Mouse (Mus musculus): ENCODE data around the gene Paox. TPM values are rescaled to one million over a fixed set of nuclear protein-coding genes. Genes with fewer than 3 reads are reported as not detected.

The Paox gene
- polyA plus RNA-seq, 1 experiment from 2014 or later = 7.7 TPM

GRCm38 (mm10) chr7:140095556-140095955 is 20.0 kb upstream of the Paox start:
- H3K4me3 ChIP-seq = no peak overlapping the region
- no peaks in the 10 kb centered on the region for H3K4me1 ChIP-seq (replicated peaks)
- ATAC-seq (ENCODE audit: low FRiP score, low read depth) = no peak
- H3K27ac ChIP-seq (replicated peaks) = no peak overlapping the region
- no peak overlapping the region for H3K9ac ChIP-seq
- 48% methylated on average over 1 of the region's 1 CpGs for WGBS
- H3K27me3 ChIP-seq = no peaks in the 10 kb centered on the region
- no peaks in the 10 kb centered on the region for H3K36me3 ChIP-seq
- no peak overlapping the region for H3K4me2 ChIP-seq
- H3K9me3 ChIP-seq = no peaks in the 10 kb centered on the region

GRCm38 (mm10) chr7:140096055-140096454 is 19.5 kb upstream of the Paox start:
- Histone ChIP-seq H3K4me2 (no peak overlapping the region), H3K36me3 (no peaks in the 10 kb centered on the region), H3K4me1 (replicated peaks) (no peaks in the 10 kb centered on the region), H3K9me3 (no peaks in the 10 kb centered on the region), H3K4me3 (no peak overlapping the region), H3K27me3 (no peaks in the 10 kb centered on the region), H3K27ac (replicated peaks) (no peak overlapping the region), H3K9ac (no peak overlapping the region)
- no peak for ATAC-seq (ENCODE audit: low FRiP score, low read depth)

- H3K9ac ChIP-seq = no peak overlapping the region
- H3K4me1 ChIP-seq (replicated peaks) = peaks cover 11% of the 10 kb centered on the region
- H3K36me3 ChIP-seq = no peaks in the 10 kb centered on the region
- H3K4me2 ChIP-seq = no peak overlapping the region
- H3K9me3 ChIP-seq = no peaks in the 10 kb centered on the region
- ATAC-seq (ENCODE audit: low FRiP score, low read depth) = no peak
- 96% methylated on average over 1 of the region's 1 CpGs for WGBS
- no peak overlapping the region for H3K27ac ChIP-seq (replicated peaks)
- H3K4me3 ChIP-seq = no peak overlapping the region
- no peaks in the 10 kb centered on the region for H3K27me3 ChIP-seq
Observed at GRCm38 (mm10) chr7:140098466-140098865, 17.1 kb upstream of the Paox start.

GRCm38 (mm10) chr7:140101498-140101897 is 14.1 kb upstream of the Paox start:
- H3K4me3 ChIP-seq = peak overlapping the region; percentile 42
- peak; percentile 55; the same call in 1 of the 2 replicates for ATAC-seq (ENCODE audit: low FRiP score, low read depth)
- H3K27me3 ChIP-seq = no peaks in the 10 kb centered on the region
- H3K36me3 ChIP-seq = peaks cover 10% of the 10 kb centered on the region; the same call in 1 of the 2 replicates
- H3K27ac ChIP-seq (replicated peaks) = no peak overlapping the region
- peaks cover 11% of the 10 kb centered on the region for H3K4me1 ChIP-seq (replicated peaks)
- WGBS = 71% methylated on average over 10 of the region's 10 CpGs
- peak overlapping the region; percentile 44; the same call in 1 of the 2 replicates for H3K9ac ChIP-seq
- peak overlapping the region; percentile 67 for H3K4me2 ChIP-seq
- H3K9me3 ChIP-seq = no peaks in the 10 kb centered on the region

- peak within 1 kb of the TSS; percentile 67 for H3K4me2 ChIP-seq
- H3K27ac ChIP-seq (replicated peaks) = peak within 1 kb of the TSS; percentile 53; the same call in 1 of the 2 replicates
- peak within 1 kb of the TSS; percentile 42 for H3K4me3 ChIP-seq
- peak; percentile 89 for ATAC-seq (ENCODE audit: low FRiP score, low read depth)
- no peaks in the 10 kb centered on the region for H3K27me3 ChIP-seq
- 2% methylated on average over 30 of the region's 30 CpGs for WGBS
- H3K9me3 ChIP-seq = no peaks in the 10 kb centered on the region
- H3K36me3 ChIP-seq = peaks cover 14% of the 10 kb centered on the region
- peak within 1 kb of the TSS; percentile 44 for H3K9ac ChIP-seq
- peaks cover 11% of the 10 kb centered on the region for H3K4me1 ChIP-seq (replicated peaks)
Observed at GRCm38 (mm10) chr7:140101993-140102860, 13.4 kb upstream of the Paox start, which contains the start of gene Fuom. Gene Fuom, minus strand, starts transcription at chr7:140102441.

- Histone ChIP-seq H3K4me3 (no peak overlapping the region), H3K4me1 (replicated peaks) (peaks cover 11% of the 10 kb centered on the region), H3K36me3 (peaks cover 30% of the 10 kb centered on the region), H3K9ac (no peak overlapping the region), H3K27me3 (no peaks in the 10 kb centered on the region), H3K9me3 (no peaks in the 10 kb centered on the region), H3K27ac (replicated peaks) (no peak overlapping the region), H3K4me2 (no peak overlapping the region)
- 86% methylated on average over 4 of the region's 4 CpGs for WGBS
- ATAC-seq (ENCODE audit: low FRiP score, low read depth) = no peak
Observed at GRCm38 (mm10) chr7:140104009-140104408, 11.6 kb upstream of the Paox start.

- WGBS = 53% methylated on average over 3 of the region's 3 CpGs
- ATAC-seq (ENCODE audit: low FRiP score, low read depth) = no peak
- no peak overlapping the region for H3K27ac ChIP-seq (replicated peaks)
- H3K4me1 ChIP-seq (replicated peaks) = peaks cover 10% of the 10 kb centered on the region; the same call in 1 of the 2 replicates
- H3K4me3 ChIP-seq = no peak overlapping the region
- no peak overlapping the region for H3K4me2 ChIP-seq
- no peak overlapping the region for H3K9ac ChIP-seq
- peaks cover 52% of the 10 kb centered on the region for H3K36me3 ChIP-seq
- H3K9me3 ChIP-seq = no peaks in the 10 kb centered on the region
- no peaks in the 10 kb centered on the region for H3K27me3 ChIP-seq
Observed at GRCm38 (mm10) chr7:140111943-140112342, 3.7 kb upstream of the Paox start.

- Histone ChIP-seq H3K27ac (replicated peaks) (peak within 1 kb of the TSS; percentile 91), H3K27me3 (no peaks in the 10 kb centered on the region), H3K4me3 (peak within 1 kb of the TSS; percentile 90), H3K4me2 (peak within 1 kb of the TSS; percentile 83), H3K9ac (peak within 1 kb of the TSS; percentile 90), H3K9me3 (no peaks in the 10 kb centered on the region), H3K36me3 (peaks cover 9% of the 10 kb centered on the region), H3K4me1 (replicated peaks) (peaks cover 16% of the 10 kb centered on the region)
- 4% methylated on average over 28 of the region's 28 CpGs for WGBS
- ATAC-seq (ENCODE audit: low FRiP score, low read depth) = peak; percentile 94
Observed at GRCm38 (mm10) chr7:140116329-140117054, 893 bp downstream of the Paox start, which contains the start of gene Echs1. Gene Echs1, minus strand, starts transcription at chr7:140116476.

GRCm38 (mm10) chr7:140120484-140120883 is 4.9 kb downstream of the Paox start:
- no peak overlapping the region for H3K4me3 ChIP-seq
- H3K27ac ChIP-seq (replicated peaks) = no peak overlapping the region
- H3K9ac ChIP-seq = no peak overlapping the region
- peaks cover 19% of the 10 kb centered on the region for H3K4me1 ChIP-seq (replicated peaks)
- no peaks in the 10 kb centered on the region for H3K36me3 ChIP-seq
- no peak for ATAC-seq (ENCODE audit: low FRiP score, low read depth)
- H3K4me2 ChIP-seq = no peak overlapping the region
- no peaks in the 10 kb centered on the region for H3K9me3 ChIP-seq
- H3K27me3 ChIP-seq = no peaks in the 10 kb centered on the region
- WGBS = 87% methylated on average over 2 of the region's 2 CpGs

- Histone ChIP-seq H3K27ac (replicated peaks) (no peak overlapping the region), H3K9me3 (no peaks in the 10 kb centered on the region), H3K4me2 (no peak overlapping the region), H3K4me1 (replicated peaks) (peaks cover 20% of the 10 kb centered on the region), H3K9ac (no peak overlapping the region), H3K4me3 (no peak overlapping the region), H3K36me3 (no peaks in the 10 kb centered on the region), H3K27me3 (no peaks in the 10 kb centered on the region)
- WGBS = 71% methylated on average over 13 of the region's 13 CpGs
- no peak for ATAC-seq (ENCODE audit: low FRiP score, low read depth)
Observed at GRCm38 (mm10) chr7:140121338-140121910, 5.8 kb downstream of the Paox start.

GRCm38 (mm10) chr7:140122765-140123164 is 7.2 kb downstream of the Paox start:
- Histone ChIP-seq H3K9ac (no peak overlapping the region), H3K36me3 (no peaks in the 10 kb centered on the region), H3K9me3 (no peaks in the 10 kb centered on the region), H3K4me1 (replicated peaks) (peaks cover 10% of the 10 kb centered on the region; the same call in 1 of the 2 replicates), H3K27me3 (no peaks in the 10 kb centered on the region), H3K4me3 (no peak overlapping the region), H3K4me2 (no peak overlapping the region), H3K27ac (replicated peaks) (no peak overlapping the region)
- ATAC-seq (ENCODE audit: low FRiP score, low read depth) = no peak
- WGBS = 41% methylated on average over 4 of the region's 4 CpGs

- H3K27me3 ChIP-seq = no peaks in the 10 kb centered on the region
- no peaks in the 10 kb centered on the region for H3K36me3 ChIP-seq
- 93% methylated on average over 1 of the region's 1 CpGs for WGBS
Observed at GRCm38 (mm10) chr7:140124382-140124781, 8.8 kb downstream of the Paox start.

More at GRCm38 (mm10) chr7:140124382-140124781, 8.8 kb downstream of the Paox start:
- Histone ChIP-seq H3K4me1 (replicated peaks) (peaks cover 10% of the 10 kb centered on the region; the same call in 1 of the 2 replicates), H3K4me2 (no peak overlapping the region), H3K9ac (no peak overlapping the region), H3K4me3 (no peak overlapping the region), H3K27ac (replicated peaks) (no peak overlapping the region), H3K9me3 (no peaks in the 10 kb centered on the region)
- ATAC-seq (ENCODE audit: low FRiP score, low read depth) = no peak
